Mouse (Mus musculus) ES-E14 (cell line): ENCODE results near the gene Il25.

ENCODE experiments used
- CHD2 ChIP-seq: IDR thresholded peaks from 2 replicates; pipeline ENCODE4 v1.6.1; 2014; ENCODE audit warnings: mild to moderate bottlenecking, low read depth, low read length, inconsistent platforms
- HCFC1 ChIP-seq: IDR thresholded peaks from 2 replicates; pipeline ENCODE4 v1.6.1; 2012; ENCODE audit warnings: low read length, inconsistent platforms, borderline replicate concordance; ENCODE audit not compliant: insufficient read depth
- ZC3H11A ChIP-seq: IDR thresholded peaks from 2 replicates; pipeline ENCODE4 v1.6.1; 2012; ENCODE audit warnings: low read depth, mild to moderate bottlenecking, inconsistent platforms, low read length, borderline replicate concordance

DNA sequence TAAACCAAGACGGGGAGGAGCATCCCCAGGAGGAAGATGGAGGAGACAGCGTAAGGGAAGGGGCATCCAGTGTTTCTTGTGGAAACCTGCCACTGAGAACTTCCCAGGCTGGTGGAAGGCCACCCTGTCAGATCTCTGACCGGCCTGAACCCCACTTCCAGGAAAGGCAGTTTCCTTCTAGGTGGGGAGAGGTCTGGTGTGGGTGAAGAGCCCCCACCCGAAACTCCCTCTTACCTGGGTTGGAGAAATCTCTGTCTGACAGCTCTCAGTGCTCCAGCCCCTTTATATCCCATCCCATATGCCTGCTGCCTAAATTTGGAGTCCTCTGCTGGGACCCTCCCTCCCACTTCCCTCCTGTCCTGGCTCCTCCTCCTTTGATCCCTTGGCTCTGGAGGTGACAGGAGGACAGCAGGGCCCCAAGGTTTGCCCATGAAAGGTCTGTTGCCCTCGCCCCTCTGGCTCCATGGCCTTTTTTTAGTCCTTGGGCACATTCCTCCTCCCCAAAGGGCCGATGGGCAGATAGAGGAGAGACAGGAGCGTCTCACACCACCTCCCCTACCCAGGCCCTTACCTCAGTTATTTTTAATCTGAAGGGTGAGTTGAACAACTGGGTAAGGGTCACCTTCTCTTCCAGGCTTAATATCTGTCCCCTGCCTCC, 34.0 kb downstream of the Il25 start, which contains the start of gene Myh6:
- TF ChIP-seq CHD2 (no peak), HCFC1 (no peak), ZC3H11A (no peak)
